Mouse (Mus musculus) liver, embryonic 11.5 days (tissue): ENCODE results near the gene Abi2. TPM values are rescaled to one million over a fixed set of nuclear protein-coding genes. Genes with fewer than 3 reads are reported as not detected.

ENCODE experiments used
- ATAC-seq: fragments of 200-750 bp; cut with Nextera tagmentation; replicated peaks from 2 replicates; pipeline ENCODE4 v1.8.0; 2017; ENCODE audit warnings: moderate number of reproducible peaks, mild to moderate bottlenecking, moderate TSS enrichment, moderate library complexity; ENCODE audit not compliant: low FRiP score
- DNase-seq: peaks from one replicate; pipeline ENCODE4 v3.0.0-alpha.2; 2017; ENCODE audit warnings: low spot score
- H3K27ac ChIP-seq: fragments of 300-500 bp; sonication (generic); 2 replicates; pipeline ENCODE4 v1.5.1; 2014; ENCODE audit warnings: mild to moderate bottlenecking, low read depth, low read length, control low read depth
- H3K27me3 ChIP-seq: fragments of 300-500 bp; sonication (generic); replicated peaks from 2 replicates; pipeline ENCODE4 v1.6.1; 2014; ENCODE audit warnings: low read length, mixed read lengths; ENCODE audit not compliant: control insufficient read depth, insufficient read depth
- H3K36me3 ChIP-seq: fragments of 300-500 bp; sonication (generic); 2 replicates; pipeline ENCODE4 v1.6.1; 2014; ENCODE audit warnings: mild to moderate bottlenecking, low read length, moderate library complexity, mixed read lengths; ENCODE audit not compliant: control insufficient read depth, insufficient read depth
- H3K4me1 ChIP-seq: fragments of 300-500 bp; sonication (generic); replicated peaks from 2 replicates; pipeline ENCODE4 v1.6.1; 2014; ENCODE audit warnings: low read length, mixed read lengths; ENCODE audit not compliant: control insufficient read depth, insufficient read depth
- H3K4me2 ChIP-seq: fragments of 300-500 bp; sonication (generic); 2 replicates; pipeline ENCODE4 v1.6.1; 2014; ENCODE audit warnings: mild to moderate bottlenecking, control low read depth, moderate library complexity
- H3K4me3 ChIP-seq: fragments of 300-500 bp; sonication (generic); 2 replicates; pipeline ENCODE4 v1.5.1; 2014; ENCODE audit warnings: low read depth, low read length, control low read depth
- H3K9ac ChIP-seq: fragments of 300-500 bp; sonication (generic); 2 replicates; pipeline ENCODE4 v1.6.1; 2014; ENCODE audit warnings: low read depth, low read length, control low read depth
- H3K9me3 ChIP-seq: fragments of 300-500 bp; sonication (generic); 2 replicates; pipeline ENCODE4 v1.6.1; 2016; ENCODE audit warnings: low read length, inconsistent platforms, mixed read lengths; ENCODE audit not compliant: control insufficient read depth
- WGBS: fragments of 180-500 bp; shearing (Covaris S2); extraction: QIAGEN DNeasy Blood & Tissue Kit; methylation state at CpG from one replicate; pipeline ENCODE4 v1.1.7; 2014; 5-methylcytosine and 5-hydroxymethylcytosine counted together
- polyA plus RNA-seq: library from polyadenylated mRNA; unstranded; fragments of >200 nt; fragmentation: Nextera tagmentation; extraction: Ambion mirVana; gene quantifications from 2 replicates; pipeline ENCODE4 v1.2.1, GENCODE M21; 2014

Abi2 gene
- polyA plus RNA-seq, 1 experiment from 2014 or later, result 21.5 TPM

DNA sequence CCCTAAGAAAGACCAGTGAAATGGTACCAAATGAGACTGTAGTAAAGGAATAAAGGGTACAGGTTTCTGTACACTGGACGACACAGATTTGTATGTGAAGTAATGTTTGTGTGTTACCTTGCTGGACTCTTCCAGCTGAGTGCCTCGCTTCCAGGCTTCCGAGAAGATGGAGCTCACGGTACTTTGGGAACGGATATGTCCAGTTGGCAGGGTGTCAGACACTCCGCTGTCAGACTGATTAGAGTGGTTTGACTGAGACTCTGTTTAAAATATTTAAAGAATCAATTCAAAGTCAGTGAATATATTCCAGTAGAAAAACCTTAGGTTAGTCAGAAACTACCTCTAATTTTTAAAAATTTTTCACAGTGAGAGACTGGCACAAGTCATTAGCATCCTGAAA lies 84.0 kb downstream of the Abi2 start:
- H3K27ac ChIP-seq, result no peak overlapping the region
- no peak overlapping the region for H3K4me3 ChIP-seq
- no peaks in the 10 kb centered on the region for H3K9me3 ChIP-seq
- 87% methylated on average over 6 of the region's 6 CpGs for WGBS
- H3K36me3 ChIP-seq, result peaks cover 11% of the 10 kb centered on the region
- H3K4me2 ChIP-seq, result no peak overlapping the region
- no peak for DNase-seq
- no peaks in the 10 kb centered on the region for H3K27me3 ChIP-seq
- no peak overlapping the region for H3K9ac ChIP-seq
- no peak for ATAC-seq
- H3K4me1 ChIP-seq, result no peaks in the 10 kb centered on the region

DNA sequence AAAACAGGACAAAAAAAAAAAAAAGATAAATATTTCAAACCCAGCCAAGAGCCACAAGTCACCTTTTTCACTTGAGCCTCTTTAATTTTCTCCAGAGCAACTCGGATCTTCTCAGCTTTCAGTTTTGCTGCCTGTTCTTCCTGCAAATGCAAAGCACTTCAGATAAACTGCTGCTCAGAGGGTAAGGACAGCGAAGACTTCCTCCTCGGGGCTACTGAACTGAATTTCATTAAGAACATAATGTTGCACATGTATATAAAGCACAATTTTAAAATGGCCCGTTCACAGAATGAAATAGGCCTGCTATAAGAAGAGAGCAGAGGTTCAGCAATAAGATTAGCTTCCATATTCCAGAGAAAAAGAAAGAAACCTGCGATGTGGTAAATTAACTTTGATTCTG lies 94.0 kb downstream of the Abi2 start:
- no peaks in the 10 kb centered on the region for H3K27me3 ChIP-seq
- 68% methylated on average over 5 of the region's 5 CpGs for WGBS
- no peak overlapping the region for H3K4me2 ChIP-seq
- H3K4me1 ChIP-seq, result no peaks in the 10 kb centered on the region
- no peak for ATAC-seq
- H3K27ac ChIP-seq, result no peak overlapping the region
- H3K4me3 ChIP-seq, result no peak overlapping the region
- H3K36me3 ChIP-seq, result peaks cover 3% of the 10 kb centered on the region; the same call in 1 of the 2 replicates
- no peaks in the 10 kb centered on the region for H3K9me3 ChIP-seq
- DNase-seq, result no peak
- H3K9ac ChIP-seq, result no peak overlapping the region

DNA sequence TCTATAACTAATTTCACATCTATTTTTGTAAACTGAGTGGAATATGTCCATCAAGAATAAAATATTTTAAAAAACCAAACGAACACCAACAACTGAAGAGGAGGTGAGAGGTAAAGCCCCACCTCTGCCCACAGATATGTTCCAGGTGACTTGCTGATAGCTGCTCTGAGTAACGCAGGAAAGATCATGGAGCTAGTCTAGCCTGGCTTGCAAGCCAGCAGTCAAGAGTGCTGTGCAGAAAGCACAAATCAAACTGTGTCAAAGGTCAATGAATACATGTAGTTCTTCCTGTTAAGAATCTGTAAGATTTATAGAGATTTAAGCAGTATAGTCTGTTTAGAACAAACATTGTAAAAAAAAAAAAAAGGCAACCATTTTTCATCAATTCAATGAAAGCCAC lies 101.2 kb downstream of the Abi2 start:
- Histone ChIP-seq H3K4me3 (no peak overlapping the region), H3K27me3 (no peaks in the 10 kb centered on the region), H3K4me2 (no peak overlapping the region), H3K4me1 (no peaks in the 10 kb centered on the region), H3K9ac (no peak overlapping the region), H3K27ac (no peak overlapping the region), H3K9me3 (no peaks in the 10 kb centered on the region), H3K36me3 (peaks cover 10% of the 10 kb centered on the region)
- 58% methylated on average over 2 of the region's 2 CpGs for WGBS
- ATAC-seq (no peak), DNase-seq (no peak)

DNA sequence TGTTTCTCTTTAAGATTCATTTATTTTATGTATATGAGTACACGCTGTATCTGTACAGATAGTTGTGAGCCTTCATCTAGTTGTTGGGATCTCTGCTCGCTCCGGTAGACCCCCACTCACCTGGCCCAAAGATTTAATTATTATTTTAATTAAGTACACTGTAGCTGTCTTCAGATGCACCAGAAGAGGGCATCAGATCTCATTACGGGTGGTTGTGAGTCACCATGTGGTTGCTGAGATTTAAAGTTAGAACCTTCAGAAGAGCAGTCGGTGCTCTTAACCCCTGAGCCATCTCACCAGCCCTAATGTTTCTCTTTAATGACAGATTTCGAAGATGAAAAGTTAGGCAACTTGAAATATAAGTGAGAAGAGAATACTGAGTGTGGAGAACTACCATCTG lies 120.7 kb downstream of the Abi2 start:
- peaks cover 16% of the 10 kb centered on the region for H3K36me3 ChIP-seq
- WGBS, result 84% methylated on average over 6 of the region's 6 CpGs
- ATAC-seq (no peak), DNase-seq (no peak)
- H3K9ac ChIP-seq, result no peak overlapping the region
- no peaks in the 10 kb centered on the region for H3K4me1 ChIP-seq
- no peak overlapping the region for H3K27ac ChIP-seq
- H3K9me3 ChIP-seq, result no peaks in the 10 kb centered on the region
- no peak overlapping the region for H3K4me3 ChIP-seq
- H3K27me3 ChIP-seq, result no peaks in the 10 kb centered on the region
- H3K4me2 ChIP-seq, result no peak overlapping the region

DNA sequence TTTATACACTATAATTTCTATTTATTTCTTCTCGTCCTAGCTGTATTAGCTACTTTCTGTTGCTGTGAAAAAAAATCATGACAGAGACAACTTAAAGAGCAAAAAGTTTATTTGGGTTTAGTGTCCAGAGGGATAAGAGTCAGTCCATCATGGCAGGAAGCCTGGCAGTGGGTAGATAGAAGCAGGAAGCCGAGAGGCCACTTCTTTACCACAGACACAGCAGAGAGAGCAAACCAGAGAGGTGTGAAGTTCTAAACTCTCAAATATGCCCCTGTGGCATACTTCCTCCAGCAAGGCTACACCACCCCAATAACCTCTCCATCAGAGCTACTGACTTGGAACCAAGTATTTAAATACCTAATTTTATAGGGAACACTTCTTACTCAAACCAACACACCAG lies 121.2 kb downstream of the Abi2 start:
- H3K27me3 ChIP-seq, result no peaks in the 10 kb centered on the region
- H3K36me3 ChIP-seq, result peaks cover 14% of the 10 kb centered on the region
- H3K9me3 ChIP-seq, result no peaks in the 10 kb centered on the region
- H3K4me3 ChIP-seq, result no peak overlapping the region
- 60% methylated on average over 2 of the region's 2 CpGs for WGBS
- DNase-seq, result no peak
- no peak for ATAC-seq
- H3K4me2 ChIP-seq, result no peak overlapping the region
- no peak overlapping the region for H3K9ac ChIP-seq
- no peaks in the 10 kb centered on the region for H3K4me1 ChIP-seq
- no peak overlapping the region for H3K27ac ChIP-seq

Other genes with a start within 250 kb of the Abi2 start
- 3.3 and 3.6 TPM in 2 replicates for gene Nbeal1, start 229.0 kb upstream of the Abi2 start, polyA plus RNA-seq
- 24.5 and 29.5 TPM in 2 replicates for gene Cyp20a1, start 66.3 kb upstream of the Abi2 start, polyA plus RNA-seq
- gene Raph1, start 157.5 kb downstream of the Abi2 start, polyA plus RNA-seq, result 66.7 and 68.9 TPM in 2 replicates